Mouse (Mus musculus): ENCODE measurements around the gene Jmjd8. TPM values are rescaled to one million over a fixed set of nuclear protein-coding genes. Genes with fewer than 3 reads are reported as not detected.

Gene Jmjd8
- total and polyA plus RNA-seq, 2 experiments, result 25.6 to 75.0 TPM

DNA sequence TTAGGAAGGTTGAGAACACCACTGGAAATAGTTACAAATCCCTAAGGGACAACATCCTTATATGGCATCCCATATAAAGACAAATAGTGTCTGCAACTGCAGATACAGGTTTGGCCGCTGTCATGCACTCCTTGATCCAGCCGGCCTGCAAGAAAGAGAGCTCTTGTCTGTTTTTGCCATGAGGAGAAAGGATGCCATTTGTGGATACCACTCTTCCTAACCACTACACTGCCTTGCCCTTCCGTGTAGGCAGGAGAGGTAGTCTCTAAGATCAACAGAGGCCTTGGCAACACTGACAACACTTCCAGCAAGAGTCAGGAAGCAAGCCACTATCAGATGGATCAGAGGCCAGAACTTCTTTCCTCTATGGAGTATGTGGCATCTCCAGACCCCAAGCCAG is 42.4 kb upstream of the Jmjd8 start, which contains the start of gene Ccdc78:
Ccdc78 (plus strand) TSS at position 301 of the 400 bp plus-strand sequence.
- Histone ChIP-seq H3K4me1 (ENCODE audit: control insufficient read depth, insufficient read depth, low read length) (peaks cover 3% of the 10 kb centered on the region; the same call in 1 of the 2 replicates), H3K27me3 (ENCODE audit: control insufficient read depth, insufficient read depth, low read length) (no peaks in the 10 kb centered on the region), H3K4me3 (ENCODE audit: insufficient read depth, low read depth, low read length) (peak within 1 kb of the TSS; percentile 69), H3K36me3 (ENCODE audit: control insufficient read depth, insufficient read depth, low read length) (no peaks in the 10 kb centered on the region; the same call in 1 of the 2 replicates), H3K9ac (ENCODE audit: low read depth, low read length) (0 out of 2 replicates have a peak within 1 kb of the TSS, but pooled peaks have one; percentile 25), H3K79me2 (ENCODE audit: control insufficient read depth, insufficient read depth, low read length) (no peaks in the 10 kb centered on the region), H3K27ac (replicated peaks; ENCODE audit: insufficient read depth, low read depth, low read length) (no peak within 1 kb of the TSS)
- DNase-seq (ENCODE audit: extremely low read depth, low read depth, low spot score), result no peak
- 87% methylated on average over 3 of the region's 3 CpGs for WGBS
- TF ChIP-seq CTCF (IDR thresholded peaks at IDR 0.05; ENCODE audit: low read depth, low read length), result no peak
- no peak for TF ChIP-seq POLR2A (IDR thresholded peaks at IDR 0.05; ENCODE audit: extremely low read depth, insufficient read depth, low read length)

DNA sequence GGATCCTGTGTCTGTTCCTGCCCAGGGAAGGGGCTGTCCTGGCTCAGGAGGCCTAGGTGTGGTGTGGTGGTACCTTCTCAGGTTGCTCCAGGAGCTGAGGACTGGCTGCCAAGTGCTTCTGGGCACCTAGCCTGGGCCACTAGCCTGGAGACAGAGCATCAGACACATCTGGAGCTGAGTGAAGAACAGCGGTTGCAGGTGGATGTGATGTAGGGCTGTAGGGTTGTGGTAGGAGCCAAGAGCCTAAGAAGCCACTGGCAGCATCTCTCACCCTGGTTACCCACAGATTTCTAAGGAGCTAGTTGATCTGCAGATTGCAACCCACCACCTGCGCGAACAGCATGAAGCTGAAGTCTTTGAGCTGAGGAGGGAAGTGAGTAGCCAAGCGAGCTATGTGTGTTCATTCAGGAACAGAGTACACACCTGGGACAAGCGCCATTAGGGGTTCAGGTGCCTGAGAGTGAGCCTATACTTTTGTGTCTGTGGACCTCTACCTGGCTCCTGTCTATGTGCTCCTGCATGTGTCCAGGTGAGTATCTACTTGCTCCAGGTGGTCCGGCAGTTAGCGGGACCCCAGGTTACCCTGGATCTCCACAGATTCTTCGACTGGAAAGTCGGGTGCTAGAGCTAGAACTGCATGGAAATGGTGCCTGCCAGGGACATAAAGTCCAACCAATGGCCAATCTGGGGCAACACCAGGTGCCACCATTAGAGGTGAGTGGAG is 41.7 kb upstream of the Jmjd8 start:
- WGBS, result 90% methylated on average over 9 of the region's 9 CpGs
- Histone ChIP-seq H3K4me1 (ENCODE audit: control insufficient read depth, insufficient read depth, low read length) (peaks cover 3% of the 10 kb centered on the region; the same call in 1 of the 2 replicates), H3K9ac (ENCODE audit: low read depth, low read length) (no peak overlapping the region), H3K27ac (replicated peaks; ENCODE audit: insufficient read depth, low read depth, low read length) (no peak overlapping the region), H3K27me3 (ENCODE audit: control insufficient read depth, insufficient read depth, low read length) (no peaks in the 10 kb centered on the region), H3K79me2 (ENCODE audit: control insufficient read depth, insufficient read depth, low read length) (no peaks in the 10 kb centered on the region), H3K4me3 (ENCODE audit: insufficient read depth, low read depth, low read length) (no peak overlapping the region), H3K36me3 (ENCODE audit: control insufficient read depth, insufficient read depth, low read length) (no peaks in the 10 kb centered on the region)
- no peak for DNase-seq (ENCODE audit: extremely low read depth, low read depth, low spot score)
- TF ChIP-seq CTCF (IDR thresholded peaks at IDR 0.05; ENCODE audit: low read depth, low read length) (no peak), POLR2A (IDR thresholded peaks at IDR 0.05; ENCODE audit: extremely low read depth, insufficient read depth, low read length) (no peak)

DNA sequence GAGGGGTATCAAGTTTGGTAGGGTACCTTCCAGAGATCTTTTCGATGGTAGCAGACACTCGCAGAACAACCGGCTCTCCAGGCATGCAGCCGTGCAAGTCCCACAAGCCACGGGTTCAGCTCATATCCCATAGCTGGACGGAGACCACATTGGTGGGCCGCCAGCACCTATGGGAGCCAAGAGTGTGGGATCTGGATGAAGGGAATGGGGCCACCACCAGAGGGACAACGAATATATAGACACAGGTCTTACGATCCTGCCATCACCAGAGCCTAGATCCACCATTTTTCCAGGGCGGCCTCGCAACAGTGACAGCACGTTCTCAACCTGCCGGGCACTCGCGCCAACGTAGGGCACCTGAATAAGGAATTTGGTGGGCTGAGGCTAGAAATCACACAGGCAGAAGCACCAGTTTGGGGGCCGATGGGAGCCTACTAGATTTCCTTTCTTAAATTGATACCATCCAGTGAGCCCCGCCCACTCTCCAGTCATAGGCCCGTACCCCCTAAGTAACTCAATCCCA is 37.3 kb upstream of the Jmjd8 start:
- TF ChIP-seq POLR2A (IDR thresholded peaks at IDR 0.05; ENCODE audit: extremely low read depth, insufficient read depth, low read length) (no peak), CTCF (IDR thresholded peaks at IDR 0.05; ENCODE audit: low read depth, low read length) (no peak)
- Histone ChIP-seq H3K27me3 (ENCODE audit: control insufficient read depth, insufficient read depth, low read length) (no peaks in the 10 kb centered on the region), H3K4me3 (ENCODE audit: insufficient read depth, low read depth, low read length) (peak overlapping the region; percentile 91), H3K4me1 (ENCODE audit: control insufficient read depth, insufficient read depth, low read length) (peaks cover 5% of the 10 kb centered on the region; the same call in 1 of the 2 replicates), H3K27ac (replicated peaks; ENCODE audit: insufficient read depth, low read depth, low read length) (no peak overlapping the region), H3K36me3 (ENCODE audit: control insufficient read depth, insufficient read depth, low read length) (no peaks in the 10 kb centered on the region), H3K79me2 (ENCODE audit: control insufficient read depth, insufficient read depth, low read length) (no peaks in the 10 kb centered on the region), H3K9ac (ENCODE audit: low read depth, low read length) (peak overlapping the region; percentile 84; the same call in 1 of the 2 replicates)
- no peak for DNase-seq (ENCODE audit: extremely low read depth, low read depth, low spot score)
- WGBS, result 38% methylated on average over 19 of the region's 19 CpGs

DNA sequence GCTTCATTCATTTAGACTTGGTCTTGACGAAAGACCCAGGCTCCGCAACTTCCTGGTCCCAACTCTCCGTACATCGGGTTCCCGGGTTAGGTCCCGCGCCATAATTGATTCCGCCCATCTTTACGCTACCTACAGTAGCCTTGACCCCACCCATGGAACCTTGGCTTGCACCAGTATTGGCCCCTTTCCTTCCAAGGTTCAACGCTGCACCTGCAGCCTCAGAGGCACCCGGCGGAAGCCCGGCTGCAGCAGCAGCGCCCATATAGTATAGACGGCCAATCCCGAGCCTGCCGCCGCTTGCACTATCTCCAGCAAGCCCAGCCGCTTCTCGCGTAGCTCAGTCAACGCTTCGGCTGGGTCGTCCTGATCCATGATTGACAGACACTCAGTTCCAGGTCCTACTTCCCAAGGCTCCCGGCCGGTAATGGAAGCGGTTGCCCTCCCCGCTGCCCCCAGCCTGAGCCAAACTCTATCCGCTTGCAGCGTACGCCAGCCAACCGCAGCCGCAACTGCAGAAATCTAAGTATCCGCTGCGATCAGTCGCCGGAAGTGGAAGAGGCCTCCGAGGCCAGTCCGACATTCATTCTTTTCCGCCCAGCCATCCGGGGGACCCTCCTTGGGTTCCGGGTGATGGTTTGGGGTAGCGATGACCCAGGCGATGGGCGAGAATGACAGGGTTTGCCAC is 36.7 kb upstream of the Jmjd8 start:
- peak overlapping the region; percentile 84 for H3K9ac ChIP-seq (ENCODE audit: low read depth, low read length)
- TF ChIP-seq CTCF (IDR thresholded peaks at IDR 0.05; ENCODE audit: low read depth, low read length) (no peak), POLR2A (IDR thresholded peaks at IDR 0.05; ENCODE audit: extremely low read depth, insufficient read depth, low read length) (peak; percentile 59)
- no peaks in the 10 kb centered on the region for H3K79me2 ChIP-seq (ENCODE audit: control insufficient read depth, insufficient read depth, low read length)
- peak; percentile 63 for DNase-seq (ENCODE audit: extremely low read depth, low read depth, low spot score)
- no peaks in the 10 kb centered on the region for H3K36me3 ChIP-seq (ENCODE audit: control insufficient read depth, insufficient read depth, low read length)
- peak overlapping the region; percentile 65 for H3K27ac ChIP-seq (replicated peaks; ENCODE audit: insufficient read depth, low read depth, low read length)
- peaks cover 5% of the 10 kb centered on the region; the same call in 1 of the 2 replicates for H3K4me1 ChIP-seq (ENCODE audit: control insufficient read depth, insufficient read depth, low read length)
- H3K27me3 ChIP-seq (ENCODE audit: control insufficient read depth, insufficient read depth, low read length), result no peaks in the 10 kb centered on the region
- H3K4me3 ChIP-seq (ENCODE audit: insufficient read depth, low read depth, low read length), result peak overlapping the region; percentile 91
- under 1% methylated on average over 45 of the region's 45 CpGs for WGBS

DNA sequence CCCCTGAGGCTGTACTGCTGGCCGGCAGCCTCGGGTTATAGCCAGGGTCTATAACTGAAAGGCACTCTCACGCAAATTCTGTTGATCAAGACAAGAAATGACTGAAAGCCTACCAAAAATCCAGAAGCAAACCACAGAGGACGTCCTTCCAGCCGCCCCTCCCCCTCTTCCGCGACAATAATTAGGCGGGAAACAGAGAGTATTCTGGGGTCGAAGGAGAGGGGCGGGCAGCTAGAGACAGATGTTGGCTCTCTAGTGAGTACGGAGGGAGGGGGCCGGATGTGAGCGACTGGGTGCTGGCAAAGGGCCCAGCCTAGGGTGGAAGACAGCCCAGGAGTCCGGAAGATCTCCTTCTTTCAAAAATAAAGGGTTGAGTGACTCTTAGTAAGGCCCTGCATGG is 36.1 kb upstream of the Jmjd8 start, which contains the start of gene Fam173a:
Fam173a (minus strand) TSS at position 287 of the 400 bp plus-strand sequence.
- peak; percentile 25 for DNase-seq (ENCODE audit: extremely low read depth, low read depth, low spot score)
- no peaks in the 10 kb centered on the region for H3K27me3 ChIP-seq (ENCODE audit: control insufficient read depth, insufficient read depth, low read length)
- H3K4me1 ChIP-seq (ENCODE audit: control insufficient read depth, insufficient read depth, low read length), result peaks cover 5% of the 10 kb centered on the region; the same call in 1 of the 2 replicates
- H3K9ac ChIP-seq (ENCODE audit: low read depth, low read length), result peak within 1 kb of the TSS; percentile 84
- peak within 1 kb of the TSS; percentile 91 for H3K4me3 ChIP-seq (ENCODE audit: insufficient read depth, low read depth, low read length)
- no peaks in the 10 kb centered on the region for H3K36me3 ChIP-seq (ENCODE audit: control insufficient read depth, insufficient read depth, low read length)
- H3K79me2 ChIP-seq (ENCODE audit: control insufficient read depth, insufficient read depth, low read length), result no peaks in the 10 kb centered on the region
- WGBS, result under 1% methylated on average over 14 of the region's 14 CpGs
- no peak for TF ChIP-seq POLR2A (IDR thresholded peaks at IDR 0.05; ENCODE audit: extremely low read depth, insufficient read depth, low read length)
- peak within 1 kb of the TSS; percentile 65 for H3K27ac ChIP-seq (replicated peaks; ENCODE audit: insufficient read depth, low read depth, low read length)
